Mouse (Mus musculus): Measurements from ENCODE around the gene Arhgef15.
"Not testable (repeated sequence)": the region's sequence is repeated elsewhere in the genome, so short reads cannot be mapped to it uniquely, and the experiment has no call there.

The Arhgef15 gene

GRCm38 (mm10) chr11:68957308-68957707 lies at the start of gene Arhgef15:
TSS of gene Arhgef15 (minus strand) at chr11:68957480.
- no peak for DNase-seq (ENCODE audit: low read depth, low spot score)

GRCm38 (mm10) chr11:69006575-69006974 lies 49.3 kb upstream of the Arhgef15 start:
- not testable (repeated sequence) for DNase-seq (ENCODE audit: low read depth, low spot score)

GRCm38 (mm10) chr11:69005193-69005592 lies 47.9 kb upstream of the Arhgef15 start:
- no peak for DNase-seq (ENCODE audit: low read depth, low spot score)

- DNase-seq (ENCODE audit: low read depth, low spot score): no peak
These were observed 46.3 kb upstream of the Arhgef15 start for GRCm38 (mm10) chr11:69003592-69003991.

GRCm38 (mm10) chr11:69002782-69003181 lies 45.5 kb upstream of the Arhgef15 start:
- DNase-seq (ENCODE audit: low read depth, low spot score): not testable (repeated sequence)

GRCm38 (mm10) chr11:68997080-68997479 lies 39.8 kb upstream of the Arhgef15 start:
- no peak for DNase-seq (ENCODE audit: low read depth, low spot score)

GRCm38 (mm10) chr11:68994377-68994776 lies 37.1 kb upstream of the Arhgef15 start:
- no peak for DNase-seq (ENCODE audit: low read depth, low spot score)

GRCm38 (mm10) chr11:68993122-68993521 lies 35.8 kb upstream of the Arhgef15 start:
- DNase-seq (ENCODE audit: low read depth, low spot score): no peak

GRCm38 (mm10) chr11:68988341-68988740 lies 31.1 kb upstream of the Arhgef15 start:
- no peak for DNase-seq (ENCODE audit: low read depth, low spot score)

- DNase-seq (ENCODE audit: low read depth, low spot score): no peak
These were observed 30.1 kb upstream of the Arhgef15 start for GRCm38 (mm10) chr11:68987365-68987882.

GRCm38 (mm10) chr11:68982639-68983369 lies 25.5 kb upstream of the Arhgef15 start:
- peak; percentile 71 for DNase-seq (ENCODE audit: low read depth, low spot score)

GRCm38 (mm10) chr11:68980919-68981318 lies 23.6 kb upstream of the Arhgef15 start:
- DNase-seq (ENCODE audit: low read depth, low spot score): no peak

GRCm38 (mm10) chr11:68979320-68979733 lies 22.0 kb upstream of the Arhgef15 start:
- no peak for DNase-seq (ENCODE audit: low read depth, low spot score)

GRCm38 (mm10) chr11:68975601-68976000 lies 18.3 kb upstream of the Arhgef15 start:
- no peak for DNase-seq (ENCODE audit: low read depth, low spot score)

- DNase-seq (ENCODE audit: low read depth, low spot score): no peak
These were observed 17.8 kb upstream of the Arhgef15 start, which contains the start of gene Rangrf for GRCm38 (mm10) chr11:68975085-68975484. TSS of gene Rangrf (minus strand) at chr11:68975185.

- no peak for DNase-seq (ENCODE audit: low read depth, low spot score)
These were observed 16.8 kb upstream of the Arhgef15 start for GRCm38 (mm10) chr11:68974059-68974450.

- peak; percentile 87 for DNase-seq (ENCODE audit: low read depth, low spot score)
These were observed 16.2 kb upstream of the Arhgef15 start for GRCm38 (mm10) chr11:68973250-68974058.

- no peak for DNase-seq (ENCODE audit: low read depth, low spot score)
These were observed 13.0 kb upstream of the Arhgef15 start for GRCm38 (mm10) chr11:68970232-68970631.

GRCm38 (mm10) chr11:68968752-68969151 lies 11.5 kb upstream of the Arhgef15 start:
- DNase-seq (ENCODE audit: low read depth, low spot score): no peak

GRCm38 (mm10) chr11:68967337-68968282 lies 10.3 kb upstream of the Arhgef15 start, which contains the start of gene Slc25a35:
TSS of gene Slc25a35 (plus strand) at chr11:68968131.
- peak; percentile 85 for DNase-seq (ENCODE audit: low read depth, low spot score)

GRCm38 (mm10) chr11:68966554-68966953 lies 9.3 kb upstream of the Arhgef15 start:
- DNase-seq (ENCODE audit: low read depth, low spot score): no peak

All from WW6 (cell line).